Mouse (Mus musculus) cerebellum, postnatal 4 days (tissue): ENCODE results near the gene Klhl23.

Experiments
- DNase-seq, 2 experiments: peaks; one replicate each; pipeline ENCODE4 v3.0.0; 2022; ENCODE audit warnings: low spot score in 2 of 2, mixed read lengths in 1 of 2

Klhl23 gene

DNA sequence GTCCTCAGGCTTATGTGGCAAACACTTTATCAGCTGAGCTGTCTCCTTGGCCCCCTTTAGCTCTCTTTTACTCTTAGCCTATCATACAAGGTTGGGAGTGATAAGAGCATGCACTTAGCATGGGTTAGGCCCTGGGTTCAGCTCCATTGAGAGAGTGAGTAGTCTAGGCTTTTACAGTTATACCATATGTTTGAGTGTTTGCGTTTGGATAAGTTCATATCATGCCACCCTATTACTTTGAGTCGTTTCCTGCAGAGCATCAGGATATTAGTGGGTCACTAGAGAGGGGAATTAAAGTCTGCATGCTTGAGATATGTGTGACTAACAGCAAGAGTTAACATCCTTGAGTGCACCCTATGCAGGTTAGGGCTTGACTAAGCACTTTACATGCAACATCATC is 7.9 kb downstream of the Klhl23 start:
- DNase-seq: no peak

DNA sequence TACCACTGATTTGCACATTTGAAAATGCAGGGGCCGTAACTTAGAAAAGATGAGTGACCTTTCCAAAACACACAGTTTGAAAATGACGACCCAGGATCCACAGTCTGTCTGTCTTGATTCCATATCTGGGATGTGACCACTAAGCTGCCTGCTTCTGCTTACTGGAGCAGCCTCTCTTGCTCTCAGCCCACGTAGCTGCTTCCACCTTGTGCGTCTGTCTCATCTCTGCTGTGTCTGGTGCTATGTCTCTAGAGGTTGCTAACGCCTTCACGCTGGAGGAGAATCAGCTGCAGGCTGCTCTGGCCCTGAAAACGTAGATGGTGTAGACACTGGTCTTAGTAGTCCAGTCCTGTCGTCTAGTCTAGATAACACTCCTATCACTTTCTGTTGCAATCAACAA is 8.4 kb downstream of the Klhl23 start:
- no peak for DNase-seq

DNA sequence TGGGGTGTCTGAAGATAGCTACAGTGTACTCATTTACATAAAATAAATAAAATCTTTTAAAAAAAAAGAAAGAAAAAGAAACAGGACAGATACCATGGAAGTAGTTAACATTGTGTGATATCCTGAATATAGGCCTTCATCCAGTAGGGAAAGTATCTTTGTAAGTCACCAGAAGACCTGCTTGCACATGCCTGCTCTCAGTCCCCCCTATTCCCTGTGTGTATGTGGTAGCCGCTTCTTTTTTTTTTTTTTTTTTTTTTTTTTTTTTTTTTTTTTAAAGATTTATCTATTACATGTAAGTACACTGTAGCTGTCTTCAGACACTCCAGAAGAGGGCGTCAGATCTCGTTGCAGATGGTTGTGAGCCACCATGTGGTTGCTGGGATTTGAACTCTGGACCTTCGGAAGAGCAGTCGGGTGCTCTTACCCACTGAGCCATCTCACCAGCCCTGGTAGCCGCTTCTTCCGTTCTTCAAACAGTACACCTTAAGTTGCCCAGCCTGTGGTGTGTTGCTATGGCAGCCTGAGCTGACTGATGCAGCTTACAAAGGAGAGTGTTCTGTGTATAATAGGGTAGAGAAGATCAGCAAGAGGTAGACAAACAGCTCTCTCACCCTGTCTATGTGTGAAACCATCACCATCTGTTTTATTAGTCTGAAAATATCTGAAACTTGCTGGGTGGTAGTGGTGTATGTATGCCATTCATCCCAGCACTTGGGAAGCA is 15.7 kb downstream of the Klhl23 start:
- DNase-seq: no peak

DNA sequence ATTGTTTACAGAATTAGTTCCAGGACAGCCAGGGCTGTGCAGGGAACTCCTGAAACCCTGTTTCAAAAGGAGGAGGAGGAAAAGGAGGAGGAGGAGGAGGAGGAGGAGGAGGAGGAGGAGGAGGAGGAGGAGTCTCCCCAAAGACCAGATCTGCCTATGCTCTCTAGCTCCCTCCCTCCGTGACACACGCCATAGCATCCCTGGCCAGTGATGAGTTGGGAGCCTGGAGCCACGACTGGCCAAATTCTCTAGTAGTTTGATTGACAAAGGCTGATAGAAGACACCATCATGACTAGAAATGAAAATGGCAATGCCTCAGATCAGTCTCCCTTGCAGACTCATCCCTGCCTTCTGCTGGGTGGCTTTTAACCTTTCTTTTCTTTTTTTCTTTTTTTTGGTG is 16.3 kb downstream of the Klhl23 start:
- DNase-seq: no peak

- DNase-seq: no peak
These were observed 17.0 kb downstream of the Klhl23 start for GRCm38 (mm10) chr2:69838707-69839106.

GRCm38 (mm10) chr2:69840261-69840660 is 18.5 kb downstream of the Klhl23 start:
- peak in 1 of 2 experiments; percentile 26 for DNase-seq

DNA sequence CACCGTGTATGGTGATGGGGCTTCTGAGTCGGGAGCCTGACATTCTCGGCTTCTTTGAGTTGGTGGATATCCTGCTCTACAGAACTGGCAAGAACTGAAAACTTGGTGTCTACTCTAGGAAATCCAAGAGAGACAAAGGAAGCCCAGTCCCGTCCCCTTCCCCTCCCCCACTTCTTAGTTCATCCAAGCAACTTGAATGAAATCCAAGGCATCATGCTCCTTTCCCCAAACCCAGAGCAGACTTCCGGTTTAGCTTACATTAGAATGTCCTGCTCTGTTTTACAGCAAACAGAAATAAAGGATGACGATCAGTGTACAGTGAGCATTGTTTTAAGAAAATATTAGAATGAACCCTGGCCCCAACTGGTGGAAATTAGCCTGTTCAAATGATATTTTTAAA is 27.5 kb downstream of the Klhl23 start:
- DNase-seq: no peak

DNA sequence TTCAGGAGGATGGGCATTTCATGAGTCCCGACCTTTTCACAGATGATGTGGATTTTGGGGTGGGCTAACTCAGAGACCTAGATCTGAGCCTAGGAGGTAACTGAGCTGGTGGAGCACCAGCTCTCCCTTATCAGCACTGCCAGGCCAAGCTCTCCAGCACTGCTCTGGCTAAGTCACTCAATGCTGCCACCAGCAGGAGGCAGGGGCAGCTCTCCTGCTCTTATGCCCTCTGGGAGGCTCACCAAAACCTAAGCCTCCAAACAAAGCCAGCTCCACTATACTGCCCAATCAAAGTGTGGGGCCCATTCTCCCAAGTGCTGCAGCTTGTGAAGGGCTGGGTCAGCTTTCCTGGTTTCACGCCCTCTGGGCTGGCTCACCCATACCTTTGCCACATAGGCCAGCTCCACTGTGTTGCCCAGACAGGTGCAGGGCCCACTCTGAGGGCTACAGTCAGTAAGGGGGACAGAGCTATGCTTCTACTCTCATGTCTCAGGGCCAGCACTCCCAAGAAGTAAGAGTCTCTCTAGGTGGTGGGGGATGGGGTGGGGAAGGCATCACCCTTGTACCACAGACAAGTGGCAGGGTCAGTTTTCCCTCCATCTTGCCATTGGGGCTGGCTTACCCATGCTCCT is 29.8 kb downstream of the Klhl23 start:
- DNase-seq: no peak

GRCm38 (mm10) chr2:69856392-69856791 is 34.6 kb downstream of the Klhl23 start:
- no peak for DNase-seq

DNA sequence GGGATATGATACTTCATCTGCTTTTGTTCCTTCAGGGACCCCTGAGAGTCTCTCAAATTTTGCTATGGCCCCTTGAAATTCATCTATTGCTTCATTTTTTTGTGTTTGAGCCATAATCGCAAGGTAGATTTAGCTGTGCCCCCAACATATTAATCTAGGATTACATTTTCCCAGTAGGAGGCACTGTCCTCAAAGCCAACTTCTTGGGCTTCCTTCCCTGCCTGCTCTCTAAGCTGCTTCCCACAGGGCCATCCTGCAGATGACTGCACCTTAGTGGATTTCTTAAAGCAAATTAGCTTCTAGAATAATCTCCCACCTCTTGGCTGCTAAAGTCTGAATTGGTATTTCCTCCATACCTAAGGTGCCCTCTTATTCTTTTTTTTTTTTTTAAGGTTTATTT is 36.1 kb downstream of the Klhl23 start:
- DNase-seq: no peak

DNA sequence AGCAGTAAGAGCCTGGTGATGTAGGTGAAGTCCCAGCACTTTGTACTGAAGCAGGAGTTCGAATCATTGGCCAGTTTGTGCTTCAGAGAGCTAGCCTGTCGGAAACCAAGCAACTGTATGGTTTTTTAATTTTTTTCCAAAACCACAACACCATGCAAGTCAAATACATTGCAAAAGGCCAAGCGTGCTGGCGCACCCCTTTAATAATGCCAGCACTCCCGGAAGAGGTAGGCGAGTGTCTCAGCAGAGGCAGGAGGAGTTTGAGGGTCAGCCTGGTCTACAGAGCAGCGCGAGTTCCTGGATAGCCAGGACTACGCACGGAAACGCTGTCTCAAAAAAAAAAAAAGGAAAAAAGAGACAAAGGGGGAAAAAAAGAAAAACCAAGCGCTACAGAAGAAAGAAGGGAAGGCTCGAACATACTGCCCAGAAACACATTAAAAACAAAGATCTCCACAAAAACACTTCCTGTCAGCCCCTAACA is 39.3 kb downstream of the Klhl23 start:
- no peak for DNase-seq

DNA sequence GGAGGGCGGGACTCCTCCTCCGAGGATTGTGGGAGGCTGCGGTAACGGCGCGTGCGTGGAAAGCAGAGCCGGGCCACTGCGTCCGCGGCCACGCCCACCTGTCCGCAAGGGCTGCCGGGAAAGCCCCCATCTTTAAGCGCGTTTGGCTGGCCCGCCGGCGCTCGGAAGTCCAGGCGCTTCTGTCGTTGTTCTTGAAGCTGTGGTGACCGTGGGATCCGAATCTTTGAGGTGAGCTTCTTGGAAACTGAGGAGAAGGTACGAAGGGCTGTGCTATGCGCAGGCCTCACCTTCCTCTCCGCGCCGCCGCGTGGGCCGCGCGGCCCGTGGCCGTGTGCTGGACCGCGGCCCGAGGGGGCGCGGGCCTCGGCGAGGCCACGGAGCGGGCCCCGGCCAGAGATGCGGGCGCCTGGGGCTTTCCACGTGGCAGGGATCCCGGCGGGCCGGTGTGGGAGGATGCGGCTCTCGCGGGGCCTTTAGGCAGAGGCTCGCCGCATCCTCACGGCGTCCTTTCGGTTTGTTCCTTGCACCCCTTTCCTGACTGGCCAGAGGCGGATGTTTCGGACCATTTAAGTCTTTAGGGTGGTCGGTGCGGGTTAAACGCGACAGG is 39.8 kb downstream of the Klhl23 start, which contains the start of gene Ssb:
Ssb (plus strand) TSS at position 78 of the 607 bp plus-strand sequence.
- peak; percentile 79 to 93 for DNase-seq

DNA sequence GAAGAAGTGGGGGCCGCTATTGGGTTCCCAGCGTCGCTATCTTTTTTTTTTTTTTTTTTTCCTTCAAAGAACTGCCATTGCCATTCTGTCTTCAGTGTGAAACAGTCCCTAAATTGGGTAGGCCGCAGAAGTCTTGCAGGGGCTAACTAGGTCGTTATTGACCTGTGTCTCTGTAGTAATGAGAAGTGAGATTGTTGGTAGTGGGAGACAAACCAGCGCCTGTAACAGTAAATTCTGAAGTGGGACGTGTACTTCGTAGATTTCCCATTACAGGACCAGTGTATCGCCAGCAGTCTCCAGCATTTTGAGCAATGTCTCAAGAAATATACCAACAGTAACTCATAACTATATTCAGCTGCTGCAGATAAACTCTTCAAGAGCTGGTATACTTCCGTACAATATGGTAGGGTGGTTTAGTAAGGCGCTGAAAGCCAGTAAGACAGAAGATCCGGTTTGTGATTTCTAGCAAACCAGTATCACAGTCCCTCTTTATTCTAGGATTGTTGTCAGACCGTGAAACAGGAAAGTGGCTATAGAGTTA is 40.4 kb downstream of the Klhl23 start:
- DNase-seq: no peak

DNA sequence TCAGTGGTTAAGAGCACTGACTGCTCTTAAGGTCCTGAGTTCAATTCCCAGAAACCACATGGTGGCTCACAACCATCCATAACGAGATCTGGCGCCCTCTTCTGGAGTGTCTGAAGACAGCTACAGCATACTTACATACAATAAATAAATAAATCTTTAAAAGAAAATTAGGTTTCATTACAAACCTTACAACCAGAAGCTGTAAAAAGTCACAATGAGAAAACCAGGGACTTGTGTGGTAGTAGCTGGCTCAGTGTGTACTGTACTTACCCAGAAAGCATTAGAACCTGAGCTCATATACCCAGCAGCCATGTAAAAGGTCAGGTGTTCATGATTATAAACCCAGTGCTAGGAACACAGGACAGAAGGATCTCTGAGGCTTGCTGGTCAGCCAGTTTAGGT is 62.2 kb downstream of the Klhl23 start:
- no peak for DNase-seq

- no peak for DNase-seq
These were observed 62.8 kb downstream of the Klhl23 start for GRCm38 (mm10) chr2:69884581-69884980.

DNA sequence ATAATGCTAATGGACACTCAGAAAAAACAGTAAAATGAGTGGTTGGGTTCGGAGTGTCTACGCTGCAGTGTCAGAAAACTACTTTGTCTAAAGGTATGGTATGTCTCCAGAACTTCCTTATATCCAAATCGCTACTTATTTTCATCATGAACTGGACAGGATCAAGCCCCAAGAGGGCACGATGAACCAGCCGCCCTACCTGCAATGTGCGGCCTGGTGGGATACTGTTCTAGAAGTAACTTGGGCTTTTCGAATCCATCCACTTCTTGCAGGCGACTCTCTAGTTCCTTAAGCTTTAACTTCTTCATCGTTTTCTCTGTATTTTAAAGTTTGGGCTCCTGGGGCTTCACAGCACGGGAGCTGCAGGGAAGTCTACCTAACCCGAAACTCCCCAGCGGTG is 63.3 kb downstream of the Klhl23 start:
- no peak for DNase-seq

DNA sequence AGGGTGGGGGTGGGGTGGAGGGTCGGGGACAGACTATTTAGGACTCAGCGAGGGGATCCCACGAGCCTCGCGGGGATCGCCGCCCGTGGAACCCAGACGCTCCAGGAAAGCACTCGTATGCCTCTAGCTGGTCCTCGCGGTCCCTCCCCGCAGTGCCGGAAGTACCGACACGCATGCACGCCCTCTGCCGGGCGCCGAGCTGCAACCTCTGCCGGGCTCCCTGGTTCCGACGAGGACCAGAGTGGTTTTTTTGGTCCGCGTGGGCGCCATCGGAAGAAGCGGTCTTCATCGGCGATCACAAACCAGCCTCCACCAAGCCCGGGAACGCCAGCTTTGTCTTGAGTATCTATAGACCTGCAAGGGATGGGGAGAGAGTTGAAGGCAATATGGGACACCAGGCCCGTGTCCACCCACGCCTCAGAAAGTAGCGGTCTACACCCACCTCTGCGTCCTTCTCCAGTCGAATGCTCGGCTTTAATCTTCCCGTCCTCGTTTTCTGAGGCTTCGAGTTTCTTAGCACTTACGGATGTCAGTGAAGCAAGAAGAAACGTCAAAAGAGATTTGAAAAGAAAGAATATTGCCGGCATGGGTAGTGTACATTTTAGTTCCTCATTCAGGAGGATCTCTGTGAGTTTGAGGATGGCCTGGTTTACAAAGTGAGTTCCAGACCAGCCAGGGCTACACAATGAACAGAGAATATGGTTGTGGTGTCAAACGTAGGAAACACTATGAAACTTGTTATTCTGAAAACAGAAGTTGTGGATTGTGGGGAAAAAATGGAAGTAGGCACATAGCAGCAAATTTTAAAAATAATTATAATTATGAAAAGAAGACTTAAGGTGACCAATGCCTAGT is 63.9 kb downstream of the Klhl23 start, which contains the start of gene Mettl5:
Mettl5 (minus strand) TSS at position 165 of the 855 bp plus-strand sequence.
- peak; percentile 78 to 88 for DNase-seq
